Mouse (Mus musculus) megakaryocyte, embryonic 14.5 days (primary cell): ENCODE results near the gene Rhoq.

Source experiments
- FLI1 ChIP-seq: IDR thresholded peaks from 2 replicates; pipeline ENCODE4 v1.6.1; 2012; ENCODE audit warnings: low read length, inconsistent platforms, mixed read lengths
- GATA1 ChIP-seq: IDR thresholded peaks from 3 replicates; pipeline ENCODE4 v1.6.1; 2012; ENCODE audit warnings: mixed read lengths, low read length, inconsistent platforms, borderline replicate concordance

- no peak for TF ChIP-seq GATA1
- no peak for TF ChIP-seq FLI1
These were observed 33.5 kb upstream of the Rhoq start for GRCm38 (mm10) chr17:86929355-86929754.
